ENCODE assay signal across 16 mouse cellular contexts in genomic region chr5:23618656-23619055, GRCm38 (mm10).
A peak's percentile ranks its signal among the peaks of the same experiment; 100 is the strongest.
DNase-seq lines count a peak whose midpoint lies in the region; ATAC-seq and TF ChIP-seq lines count a peak whose summit lies in the region.
"Had no signal": no experiment of that assay in that cellular context is flagged by ENCODE, and none has a peak within 500 bp of the region (broad histone marks: within the 10 kb centered on the region; RNA-seq: fewer than 3 reads in every experiment).

No protein-coding gene starts in this region.

- peak; percentile 11 for TF ChIP-seq RAD21 in MEL (IDR thresholded peaks at IDR 0.05; ENCODE audit: low read depth, low read length)

- TF ChIP-seq POLR2A in MEL (IDR thresholded peaks at IDR 0.05; ENCODE audit: control insufficient read depth in 1 of 2, insufficient read depth in 1 of 2, low read depth in 1 of 2, low read length in 2 of 2, poor library complexity in 1 of 2) = no peak

- no peak overlapping the region for H3K4me2 ChIP-seq in liver, embryonic 14.5 days (ENCODE audit: low read depth)
- H3K4me2 ChIP-seq: hindbrain, embryonic 12.5 days; lung, embryonic 15.5 days; midbrain, embryonic 13.5 days had no signal

- no peak overlapping the region for H3K27ac ChIP-seq in liver, embryonic 14.5 days
- H3K27ac ChIP-seq in MEL (ENCODE audit: control insufficient read depth, low read depth, low read length) = no peak overlapping the region
- H3K27ac ChIP-seq: embryonic facial prominence, embryonic 10.5 days; hindbrain, embryonic 12.5 days; lung, embryonic 15.5 days; midbrain, embryonic 13.5 days had no signal

- peak; percentile 73 for DNase-seq in heart, adult 11 months
- DNase-seq in heart, postnatal 10 days = no peak
- DNase-seq in liver, embryonic 14.5 days (ENCODE audit: low read depth in 3 of 3, low spot score in 3 of 3) = no peak
- DNase-seq in liver (no peak), MEL (ENCODE audit: low read depth, low spot score) (peak; percentile 39)
- no peak for DNase-seq in adrenal gland, adult 2 months
- no peak for DNase-seq in kidney, adult 11 months
- DNase-seq: cerebellum, adult 8-10 months; gastrocnemius, postnatal 25 days had no signal

- peaks cover 1% of the 10 kb centered on the region for H3K79me2 ChIP-seq in MEL (ENCODE audit: control insufficient read depth, insufficient read depth, low read length, poor library complexity)

- 81% methylated on average over 7 of the region's 7 CpGs for WGBS in liver, embryonic 14.5 days (ENCODE audit: insufficient replicate concordance)

- ATAC-seq in liver, embryonic 14.5 days (ENCODE audit: insufficient read depth) = no peak
- ATAC-seq: midbrain, embryonic 13.5 days had no signal

- H3K27me3 ChIP-seq in liver, embryonic 14.5 days (ENCODE audit: control insufficient read depth, insufficient read depth, low read length) = no peaks in the 10 kb centered on the region
- H3K27me3 ChIP-seq in E14TG2a.4 (ENCODE audit: insufficient read depth, low read length) (no peaks in the 10 kb centered on the region), MEL (ENCODE audit: control insufficient read depth in 1 of 2, insufficient read depth in 2 of 2, low read length in 2 of 2) (no peaks in the 10 kb centered on the region)
- H3K27me3 ChIP-seq: hindbrain, embryonic 12.5 days; lung, embryonic 15.5 days; midbrain, embryonic 13.5 days had no signal

- H3K4me1 ChIP-seq in liver, embryonic 14.5 days (replicated peaks; ENCODE audit: control insufficient read depth in 2 of 2, insufficient read depth in 2 of 2, low read length in 1 of 2) = peaks cover 0 to 4% of the 10 kb centered on the region in 2 experiments; a peak in 1 of 4 replicates
- H3K4me1 ChIP-seq in E14TG2a.4 (replicated peaks; ENCODE audit: low read depth, low read length) (no peaks in the 10 kb centered on the region), MEL (ENCODE audit: control insufficient read depth in 1 of 2, insufficient read depth in 2 of 2, low read length in 2 of 2) (peaks cover 4 to 6% of the 10 kb centered on the region in 2 experiments)

- no peak overlapping the region for H3K9ac ChIP-seq in liver, embryonic 14.5 days (replicated peaks)
- H3K9ac ChIP-seq in MEL (ENCODE audit: control insufficient read depth, low read depth, low read length, poor library complexity, severe bottlenecking) = no peak overlapping the region
- H3K9ac ChIP-seq: hindbrain, embryonic 12.5 days; lung, embryonic 15.5 days; midbrain, embryonic 13.5 days had no signal

- TF ChIP-seq EP300 in liver, embryonic 14.5 days (IDR thresholded peaks at IDR 0.05; ENCODE audit: low read depth) = no peak
- no peak for TF ChIP-seq EP300 in MEL (IDR thresholded peaks at IDR 0.05; ENCODE audit: low read depth in 1 of 2, low read length in 2 of 2)

- no peaks in the 10 kb centered on the region for H3K9me3 ChIP-seq in liver, embryonic 14.5 days (ENCODE audit: control insufficient read depth, low read length)
- H3K9me3 ChIP-seq in E14TG2a.4 (ENCODE audit: low read length) (no peaks in the 10 kb centered on the region), MEL (replicated peaks; ENCODE audit: insufficient read depth, low read length) (no peaks in the 10 kb centered on the region)
- H3K9me3 ChIP-seq: embryonic facial prominence, embryonic 10.5 days; G1E; hindbrain, embryonic 12.5 days; lung, embryonic 15.5 days; midbrain, embryonic 13.5 days had no signal

- H3K4me3 ChIP-seq in liver, embryonic 14.5 days (ENCODE audit: insufficient read depth in 1 of 2, low read depth in 2 of 2, low read length in 2 of 2) = no peak overlapping the region
- H3K4me3 ChIP-seq in E14TG2a.4 (replicated peaks; ENCODE audit: low read length) (no peak overlapping the region), MEL (ENCODE audit: control insufficient read depth in 1 of 2, insufficient read depth in 1 of 2, low read depth in 2 of 2, low read length in 2 of 2) (no peak overlapping the region)
- H3K4me3 ChIP-seq: embryonic facial prominence, embryonic 10.5 days; hindbrain, embryonic 12.5 days; lung, embryonic 15.5 days; midbrain, embryonic 13.5 days; myocyte had no signal

- peak; percentile 48 for TF ChIP-seq CTCF in liver, embryonic 14.5 days (IDR thresholded peaks at IDR 0.05; ENCODE audit: low read depth)
- TF ChIP-seq CTCF in E14TG2a.4 (conservative IDR thresholded peaks at IDR 0.05; ENCODE audit: low read length) (peak; percentile 40), MEL (IDR thresholded peaks at IDR 0.05 in 2 of 3, conservative IDR thresholded peaks at IDR 0.05 in 1 of 3; ENCODE audit: control insufficient read depth in 1 of 3, insufficient read depth in 1 of 3, low read depth in 2 of 3, low read length in 3 of 3, poor library complexity in 1 of 3, severe bottlenecking in 1 of 3) (peak; percentile 34 to 53 (median 35))

- intact Hi-C loops in heart, postnatal 10 days (cut with DNase I) = loop anchor here (5.0 kb wide), 2 partner anchors 66 to 101 kb away; no protein-coding TSS in a partner anchor

- no peaks in the 10 kb centered on the region for H3K36me3 ChIP-seq in liver, embryonic 14.5 days (replicated peaks; ENCODE audit: control insufficient read depth, insufficient read depth, low read depth)
- H3K36me3 ChIP-seq in E14TG2a.4 (ENCODE audit: insufficient read depth, low read length) (no peaks in the 10 kb centered on the region), MEL (ENCODE audit: control insufficient read depth in 1 of 2, insufficient read depth in 2 of 2, low read length in 2 of 2) (peaks cover 0 to 13% of the 10 kb centered on the region in 2 experiments; a peak in 2 of 4 replicates)
- H3K36me3 ChIP-seq: hindbrain, embryonic 12.5 days; lung, embryonic 15.5 days; midbrain, embryonic 13.5 days had no signal

TF ChIP-seq in MEL, 35 proteins besides CTCF, POLR2A, EP300 and RAD21:
- TF ChIP-seq SMC3 (IDR thresholded peaks at IDR 0.05; ENCODE audit: low read depth, low read length) (peak; percentile 15; the same call in 1 of the 2 replicates), ELF1 (IDR thresholded peaks at IDR 0.05; ENCODE audit: low read depth, low read length) (no peak)

Comparison
In these comparisons a context has a peak if more than half of its experiments do, and no peak if none do; other contexts are left out.
1. DNase-seq: peak in heart, adult 11 months (single experiment) and MEL (single experiment); none in heart, postnatal 10 days (0 of 2), liver, embryonic 14.5 days (0 of 3), liver (single experiment), adrenal gland, adult 2 months (single experiment) and kidney, adult 11 months (single experiment).
2. Peak in every context shown above with its lines, with median percentiles within 50 percentile points of each other: CTCF ChIP-seq.